Mouse (Mus musculus) WW6 (cell line): ENCODE measurements around the gene Pik3c2b.

Experiments used
- DNase-seq: peaks from one replicate; pipeline ENCODE4 v3.0.0-alpha.2; 2013; ENCODE audit warnings: low read depth, low spot score

Gene Pik3c2b

GRCm38 (mm10) chr1:133071666-133072381 is 26.4 kb downstream of the Pik3c2b start:
- DNase-seq = no peak

DNA sequence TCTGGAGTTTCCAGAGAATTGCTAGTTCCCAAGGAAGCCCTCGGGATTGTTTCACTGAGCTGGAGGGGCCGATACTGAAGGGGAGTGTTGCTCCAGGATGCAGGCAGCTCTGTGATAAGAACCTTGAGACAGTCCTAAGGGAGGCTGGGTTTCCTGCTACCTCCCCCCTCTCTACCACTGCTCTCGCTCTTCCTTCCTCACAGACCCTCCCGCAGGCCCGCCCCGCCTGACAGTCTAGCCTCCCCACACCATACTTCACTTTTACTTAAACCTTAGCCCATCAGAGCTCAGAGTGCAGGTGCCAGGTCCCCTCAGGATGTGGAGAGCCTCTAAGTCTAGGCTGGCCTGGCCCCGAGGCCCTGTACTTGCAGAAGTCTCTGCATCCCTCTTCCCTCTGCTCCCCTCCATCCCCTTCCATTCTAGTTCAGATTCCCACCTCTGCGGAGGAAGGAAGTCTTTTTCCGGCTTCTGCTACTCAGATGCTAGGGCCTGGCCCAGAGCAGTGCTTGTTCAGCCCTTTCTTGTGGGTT is 27.9 kb downstream of the Pik3c2b start:
- no peak for DNase-seq

DNA sequence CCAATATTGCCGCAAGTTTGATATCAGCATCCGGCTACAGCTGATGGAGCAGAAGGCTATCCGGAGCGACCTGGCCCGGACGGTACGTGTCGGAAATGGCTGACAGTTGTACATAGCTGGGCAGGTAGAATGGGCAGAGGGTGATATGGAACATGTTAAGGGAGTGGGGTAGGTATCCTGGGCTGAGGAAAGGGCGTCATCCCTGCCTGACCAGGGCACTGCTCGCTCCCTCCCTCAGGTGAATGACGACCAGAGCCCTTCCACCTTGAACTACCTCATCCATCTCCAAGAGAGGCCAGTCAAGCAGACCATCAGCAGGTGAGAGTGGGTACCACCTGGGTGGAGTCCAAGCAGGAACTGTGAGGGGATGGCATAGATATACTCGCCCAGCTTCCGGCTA is 29.1 kb downstream of the Pik3c2b start:
- no peak for DNase-seq

GRCm38 (mm10) chr1:133075651-133076400 is 30.4 kb downstream of the Pik3c2b start:
- DNase-seq = no peak

- DNase-seq = no peak
Observed at GRCm38 (mm10) chr1:133076681-133077514, 31.4 kb downstream of the Pik3c2b start.

- no peak for DNase-seq
Observed at GRCm38 (mm10) chr1:133077606-133078337, 32.3 kb downstream of the Pik3c2b start.

DNA sequence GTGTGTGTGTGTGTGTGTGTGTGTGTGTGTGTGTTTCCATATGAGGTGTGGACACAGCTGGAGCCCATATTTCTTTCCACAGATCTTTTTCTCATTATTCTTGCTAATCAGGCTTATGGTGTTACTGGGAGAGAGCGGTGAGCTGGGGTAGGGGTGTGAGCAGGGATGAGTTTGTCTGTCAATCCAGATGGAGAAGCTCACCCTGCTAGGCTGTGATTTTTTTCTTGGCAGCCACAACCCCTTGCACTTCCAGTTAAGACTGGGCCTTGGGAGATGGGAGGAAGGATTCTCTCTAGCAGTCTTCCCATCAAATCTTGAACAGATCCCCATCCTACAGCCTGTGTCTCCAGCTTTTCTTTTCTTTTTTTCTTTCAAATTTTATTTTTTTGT is 32.9 kb downstream of the Pik3c2b start:
- no peak for DNase-seq

- DNase-seq = no peak
Observed at GRCm38 (mm10) chr1:133079509-133079908, 34.0 kb downstream of the Pik3c2b start.

GRCm38 (mm10) chr1:133080079-133080561 is 34.7 kb downstream of the Pik3c2b start:
- no peak for DNase-seq

DNA sequence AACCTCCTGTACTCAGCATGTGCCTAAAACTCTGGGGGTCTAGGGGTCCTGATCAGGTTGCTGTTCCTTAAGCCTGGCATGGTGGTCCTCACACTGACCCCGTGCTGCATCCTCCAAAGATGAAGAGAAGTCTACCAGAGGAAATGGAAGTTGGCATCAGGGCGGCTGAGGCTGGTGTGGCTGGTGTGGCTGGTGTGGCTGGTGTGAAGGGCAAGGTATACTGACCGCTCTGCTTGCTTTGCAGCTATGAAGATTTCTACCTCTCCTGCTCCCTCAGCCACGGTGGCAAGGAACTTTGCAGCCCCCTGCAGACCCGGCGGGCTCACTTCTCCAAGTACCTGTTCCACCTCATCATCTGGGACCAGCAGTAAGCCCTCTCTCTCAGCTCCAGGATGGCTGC is 35.2 kb downstream of the Pik3c2b start:
- no peak for DNase-seq

GRCm38 (mm10) chr1:133083003-133083546 is 37.6 kb downstream of the Pik3c2b start:
- no peak for DNase-seq

DNA sequence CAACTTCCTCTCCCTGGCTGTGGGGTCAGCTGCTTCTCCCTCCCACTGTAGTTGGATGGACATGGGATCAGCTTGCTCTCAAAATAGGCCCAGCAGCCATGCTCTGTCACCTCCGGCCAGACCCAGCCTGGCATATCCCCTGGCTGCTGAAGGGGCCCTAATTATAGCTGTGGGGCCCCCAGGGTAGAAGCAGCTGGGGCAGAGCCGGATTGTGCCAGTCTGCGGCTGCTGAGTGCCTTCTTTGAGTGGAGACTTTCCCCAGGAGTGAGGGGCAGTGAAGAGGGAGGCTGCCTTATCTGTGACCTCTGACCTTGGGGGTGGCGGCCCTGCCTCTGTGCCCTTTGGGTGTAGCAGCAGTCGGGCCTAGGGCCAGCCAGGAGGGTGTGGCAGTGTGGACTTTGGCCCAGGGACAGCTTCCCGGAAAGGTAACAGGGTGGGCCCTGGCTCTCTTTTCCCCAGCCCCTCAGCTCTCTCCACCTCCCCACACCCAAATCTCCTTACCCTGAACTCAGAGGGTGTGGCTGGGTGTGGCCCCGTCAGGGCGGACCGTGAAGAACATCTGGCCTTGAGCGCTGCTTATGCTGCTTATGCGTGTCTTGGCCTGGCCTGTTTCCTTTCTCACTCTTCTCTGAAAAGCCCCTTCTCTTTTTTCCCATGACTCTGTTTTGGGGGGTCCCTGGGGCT is 38.6 kb downstream of the Pik3c2b start:
- no peak for DNase-seq

- DNase-seq = no peak
Observed at GRCm38 (mm10) chr1:133084708-133085416, 39.4 kb downstream of the Pik3c2b start.

DNA sequence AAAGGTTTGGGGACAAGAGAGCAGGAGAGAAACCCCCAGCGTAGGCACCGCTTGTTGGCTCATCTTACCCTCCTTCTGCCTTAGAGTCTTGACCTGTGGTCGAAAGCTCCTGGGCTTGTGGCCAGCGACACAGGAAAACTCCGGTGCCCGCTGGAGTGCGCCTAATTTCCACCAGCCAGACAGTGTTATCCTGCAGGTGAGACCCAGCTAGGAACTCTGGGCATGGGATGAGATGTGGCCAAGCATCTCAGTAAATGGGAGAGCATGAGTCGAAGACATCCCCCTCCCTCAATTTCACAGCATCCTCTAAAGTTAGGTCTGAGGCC is 39.9 kb downstream of the Pik3c2b start:
- no peak for DNase-seq

DNA sequence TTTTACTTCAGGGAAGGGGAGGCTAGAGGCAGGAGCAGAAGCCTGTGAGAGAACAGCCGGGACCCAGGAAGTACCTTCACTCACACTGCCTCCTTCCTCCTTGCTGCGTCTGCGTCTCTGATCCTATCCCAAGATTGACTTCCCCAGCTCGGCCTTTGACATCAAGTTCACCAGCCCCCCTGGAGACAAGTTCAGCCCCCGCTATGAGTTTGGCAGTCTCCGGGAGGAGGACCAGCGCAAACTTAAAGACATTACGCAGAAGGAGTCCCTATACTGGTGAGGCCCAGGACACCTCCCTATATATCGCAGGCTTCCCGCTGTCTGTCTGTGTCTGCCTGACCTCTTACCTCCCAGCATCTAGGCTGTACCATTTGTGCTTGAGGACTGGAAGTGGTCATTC is 41.3 kb downstream of the Pik3c2b start:
- no peak for DNase-seq

DNA sequence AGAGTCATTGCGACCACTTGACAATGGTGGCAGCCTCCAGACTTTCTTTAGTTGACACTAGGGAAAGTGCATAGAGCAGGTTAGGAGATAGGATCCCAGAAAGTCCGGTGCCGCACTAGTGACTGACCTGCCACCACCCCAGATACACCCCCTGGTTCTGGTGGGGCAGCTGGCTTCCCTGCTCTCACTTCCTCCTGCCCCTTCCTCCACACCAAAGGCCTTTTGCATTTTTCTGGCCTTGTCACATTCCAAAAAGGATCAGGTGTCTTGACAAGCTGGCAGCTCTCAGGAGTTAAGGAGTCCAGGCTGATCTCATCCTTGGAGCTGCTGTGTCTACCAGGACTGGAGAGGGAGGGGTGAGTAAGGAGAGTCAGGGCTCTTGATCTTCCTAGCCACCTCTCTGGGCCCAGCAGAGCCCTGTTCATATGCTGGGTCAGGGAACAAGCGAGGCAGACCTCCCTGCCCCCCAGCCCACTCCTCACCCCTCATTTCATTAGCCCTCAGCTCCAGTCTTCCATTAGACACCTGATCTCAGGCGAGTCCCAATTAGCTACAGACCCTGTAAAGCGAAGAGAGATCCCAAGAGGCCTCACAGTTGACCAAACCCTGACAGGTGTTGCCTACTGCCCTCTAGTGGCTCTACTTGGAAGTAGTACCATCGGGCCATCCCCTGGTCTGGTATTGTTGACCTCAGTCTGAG is 41.9 kb downstream of the Pik3c2b start:
- peak; percentile 45 for DNase-seq

DNA sequence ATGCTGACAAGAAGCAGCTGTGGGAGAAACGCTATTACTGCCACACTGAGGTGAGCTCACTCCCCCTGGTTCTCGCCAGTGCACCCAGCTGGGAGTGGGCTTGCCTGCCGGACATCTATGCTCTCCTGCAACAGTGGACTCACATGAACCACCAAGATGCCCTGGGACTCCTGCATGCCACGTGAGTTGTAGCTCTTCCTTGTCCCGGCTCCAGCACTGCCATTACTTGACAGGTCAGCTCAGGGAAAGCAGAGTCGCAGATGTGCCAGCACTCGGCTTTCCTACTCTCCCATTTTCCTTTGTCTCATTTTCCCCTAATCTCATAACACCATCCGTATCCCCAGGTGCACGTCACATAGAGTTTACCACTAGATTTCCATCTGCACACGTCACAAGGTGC is 42.7 kb downstream of the Pik3c2b start:
- no peak for DNase-seq

DNA sequence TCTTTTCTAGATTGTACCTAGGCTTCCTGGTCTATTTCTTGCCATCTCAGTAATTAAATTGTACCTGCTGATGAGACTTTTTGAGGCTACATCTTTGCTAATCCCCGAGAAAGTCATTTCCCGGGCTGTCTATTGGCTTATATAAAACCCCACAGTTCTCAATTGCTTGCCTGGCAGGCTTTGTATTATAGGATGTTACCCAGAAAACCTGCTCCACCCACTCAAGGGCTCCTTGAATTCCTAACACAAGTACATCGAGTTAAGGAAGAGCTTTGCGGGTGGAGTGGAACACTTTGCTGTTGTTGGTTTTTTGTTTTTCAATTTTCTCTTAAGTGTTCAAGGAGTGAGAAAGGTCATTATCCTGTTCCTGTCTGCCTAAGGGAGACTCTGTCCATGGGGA is 43.9 kb downstream of the Pik3c2b start:
- DNase-seq = no peak

- no peak for DNase-seq
Observed at GRCm38 (mm10) chr1:133090641-133091040, 45.2 kb downstream of the Pik3c2b start.
